Mouse (Mus musculus) embryonic facial prominence, embryonic 13.5 days (tissue): ENCODE data around the gene Nol9. TPM values are rescaled to one million over a fixed set of nuclear protein-coding genes. Genes with fewer than 3 reads are reported as not detected.

Experiments
- polyA plus RNA-seq: library from polyadenylated mRNA; unstranded; fragments of >200 nt; fragmentation: Nextera tagmentation; extraction: Ambion mirVana; gene quantifications from 2 replicates; pipeline ENCODE4 v1.2.1, GENCODE M21; 2015

Gene Nol9
- polyA plus RNA-seq, 1 experiment from 2014 or later = 34.4 TPM

Other genes with a start within 250 kb of the Nol9 start
- gene Camta1, start 177.4 kb upstream of the Nol9 start, polyA plus RNA-seq = 96.2 and 106 TPM in 2 replicates
- gene Dnajc11, start 105.6 kb upstream of the Nol9 start, polyA plus RNA-seq = 63.0 and 71.4 TPM in 2 replicates
- 56.3 and 61.2 TPM in 2 replicates for gene Thap3, start 50.3 kb upstream of the Nol9 start, polyA plus RNA-seq
- 38.0 and 38.1 TPM in 2 replicates for gene Phf13, start 43.1 kb upstream of the Nol9 start, polyA plus RNA-seq
- gene Klhl21, start 30.5 kb upstream of the Nol9 start, polyA plus RNA-seq = 10.1 TPM in 2 replicates
- 17.5 and 22.9 TPM in 2 replicates for gene Zbtb48, start 11.7 kb upstream of the Nol9 start, polyA plus RNA-seq
- 0.55 and 0.59 TPM in 2 replicates for gene Tas1r1, start 753 bp upstream of the Nol9 start, polyA plus RNA-seq
- 19.5 and 22.2 TPM in 2 replicates for gene Plekhg5, start 33.2 kb downstream of the Nol9 start, polyA plus RNA-seq
- 1.1 and 1.5 TPM in 2 replicates for gene Tnfrsf25, start 76.6 kb downstream of the Nol9 start, polyA plus RNA-seq
- 3.4 and 5.9 TPM in 2 replicates for gene Espn, start 113.0 kb downstream of the Nol9 start, polyA plus RNA-seq
- 0.10 TPM in 1 of 2 replicates, not detected in the other for gene Hes2, start 119.5 kb downstream of the Nol9 start, polyA plus RNA-seq
- gene Acot7, start 138.8 kb downstream of the Nol9 start, polyA plus RNA-seq = 48.5 and 54.1 TPM in 2 replicates
- 11.1 TPM in 2 replicates for gene Gpr153, start 234.9 kb downstream of the Nol9 start, polyA plus RNA-seq